Mouse (Mus musculus): ENCODE results near the gene D17Wsu92e. TPM values are rescaled to one million over a fixed set of nuclear protein-coding genes. Genes with fewer than 3 reads are reported as not detected.

D17Wsu92e gene
- total and polyA plus RNA-seq, 3 experiments = 34.9 to 70.8 (median 44.2) TPM

DNA sequence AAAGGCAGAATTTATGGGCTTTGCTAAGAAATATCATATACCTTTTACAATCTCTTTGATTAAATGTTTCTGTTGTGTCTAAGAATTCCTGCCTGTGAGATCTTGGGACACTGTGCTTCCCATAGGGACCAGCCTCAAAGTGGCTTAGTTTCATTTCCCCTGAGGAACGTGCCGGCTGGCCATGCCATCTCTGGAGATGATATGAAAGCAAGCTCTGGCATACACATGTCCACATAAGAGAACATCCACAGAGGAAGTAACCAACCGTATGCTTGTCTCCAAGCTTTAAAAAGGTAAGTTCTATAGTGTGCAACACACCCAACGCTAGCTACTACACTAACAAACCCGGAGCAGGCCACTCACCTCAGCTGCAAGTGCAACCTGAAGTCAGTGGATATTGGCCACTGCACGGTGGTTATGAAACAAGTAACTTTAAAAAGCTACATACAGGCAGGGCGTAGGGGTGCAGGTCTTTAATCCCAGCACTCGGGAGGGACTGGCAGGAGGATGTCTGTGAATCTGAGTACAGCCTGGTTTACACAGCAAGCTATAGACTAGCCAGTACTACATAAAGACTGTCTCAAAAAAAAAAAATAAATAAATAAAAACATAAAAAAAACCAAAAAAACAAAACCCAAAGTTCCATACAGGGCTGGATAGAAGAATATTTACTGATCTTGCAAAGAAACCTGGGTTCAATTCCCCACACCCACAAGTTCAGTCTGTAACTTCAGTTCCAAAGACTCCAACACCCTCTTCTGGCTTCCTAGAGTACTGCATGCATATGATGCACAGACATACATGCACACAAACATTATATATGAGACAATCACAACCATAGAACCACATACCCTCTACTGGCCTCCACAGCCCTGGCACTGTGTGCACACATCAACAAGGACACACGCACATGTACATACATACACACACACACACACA lies 19.5 kb downstream of the D17Wsu92e start:
- peak overlapping the region; percentile 79 for H3K4me2 ChIP-seq (ENCODE audit: insufficient read depth, low read depth, poor library complexity, severe bottlenecking)
- peaks cover 11 to 45% of the 10 kb centered on the region in 2 experiments for H3K4me1 ChIP-seq (ENCODE audit: control insufficient read depth in 1 of 2, insufficient read depth in 2 of 2)
- peak overlapping the region; percentile 24; the same call in 1 of the 2 replicates for H3K27ac ChIP-seq (ENCODE audit: insufficient read depth, low read depth)
- peaks cover 0 to 38% of the 10 kb centered on the region in 2 experiments for H3K36me3 ChIP-seq (replicated peaks in 1 of 2; ENCODE audit: control insufficient read depth in 1 of 2, insufficient read depth in 1 of 2, low read length in 1 of 2)
- H3K79me2 ChIP-seq (replicated peaks; ENCODE audit: control insufficient read depth, extremely low read depth, insufficient read depth, poor library complexity, severe bottlenecking) = peaks cover 48% of the 10 kb centered on the region
- dilution Hi-C loops (cut with MboI; ENCODE audit: extremely low pct_ligation_motif_present, extremely low pct_unique_long_range_greater_than_20kb, low sequenced_read_pairs) (no loop called here), in situ Hi-C loops (cut with MboI; ENCODE audit: low pct_ligation_motif_present, low pct_unique_long_range_greater_than_20kb, low sequenced_read_pairs) (no loop called here)
- no peak overlapping the region for H3K4me3 ChIP-seq (replicated peaks in 1 of 3; ENCODE audit: low read depth in 2 of 3, low read length in 2 of 3, poor library complexity in 1 of 3)
- DNase-seq (ENCODE audit: extremely low read depth) = no peak
- no peak for TF ChIP-seq ELF1 (IDR thresholded peaks at IDR 0.05; ENCODE audit: low read depth, low read length)
- no peak for TF ChIP-seq POLR2AphosphoS2 (IDR thresholded peaks at IDR 0.05; ENCODE audit: low read depth, low read length)
- no peak for TF ChIP-seq TBP (conservative IDR thresholded peaks at IDR 0.05; ENCODE audit: low read depth, low read length)
- no peak for TF ChIP-seq CHD2 (IDR thresholded peaks at IDR 0.05; ENCODE audit: low read length)
- TF ChIP-seq NELFE (IDR thresholded peaks at IDR 0.05; ENCODE audit: low read depth, low read length) = no peak
- TF ChIP-seq BHLHE40 (IDR thresholded peaks at IDR 0.05; ENCODE audit: low read depth, low read length) = peak; percentile 74
- peak in 1 of 2 experiments; percentile 37; a peak in 2 of 4 replicates for TF ChIP-seq CTCF (conservative IDR thresholded peaks at IDR 0.05 in 1 of 2, IDR thresholded peaks at IDR 0.05 in 1 of 2; ENCODE audit: low read depth in 2 of 2, low read length in 2 of 2)
- TF ChIP-seq RAD21 (IDR thresholded peaks at IDR 0.05; ENCODE audit: low read depth, low read length) = peak; percentile 10
- no peaks in the 10 kb centered on the region for H3K27me3 ChIP-seq (replicated peaks)
- no peaks in the 10 kb centered on the region for H3K9me3 ChIP-seq (replicated peaks; ENCODE audit: low read length)
- no peak overlapping the region; the same call in 1 of the 2 replicates for H3K9ac ChIP-seq (ENCODE audit: insufficient read depth, low read depth)

DNA sequence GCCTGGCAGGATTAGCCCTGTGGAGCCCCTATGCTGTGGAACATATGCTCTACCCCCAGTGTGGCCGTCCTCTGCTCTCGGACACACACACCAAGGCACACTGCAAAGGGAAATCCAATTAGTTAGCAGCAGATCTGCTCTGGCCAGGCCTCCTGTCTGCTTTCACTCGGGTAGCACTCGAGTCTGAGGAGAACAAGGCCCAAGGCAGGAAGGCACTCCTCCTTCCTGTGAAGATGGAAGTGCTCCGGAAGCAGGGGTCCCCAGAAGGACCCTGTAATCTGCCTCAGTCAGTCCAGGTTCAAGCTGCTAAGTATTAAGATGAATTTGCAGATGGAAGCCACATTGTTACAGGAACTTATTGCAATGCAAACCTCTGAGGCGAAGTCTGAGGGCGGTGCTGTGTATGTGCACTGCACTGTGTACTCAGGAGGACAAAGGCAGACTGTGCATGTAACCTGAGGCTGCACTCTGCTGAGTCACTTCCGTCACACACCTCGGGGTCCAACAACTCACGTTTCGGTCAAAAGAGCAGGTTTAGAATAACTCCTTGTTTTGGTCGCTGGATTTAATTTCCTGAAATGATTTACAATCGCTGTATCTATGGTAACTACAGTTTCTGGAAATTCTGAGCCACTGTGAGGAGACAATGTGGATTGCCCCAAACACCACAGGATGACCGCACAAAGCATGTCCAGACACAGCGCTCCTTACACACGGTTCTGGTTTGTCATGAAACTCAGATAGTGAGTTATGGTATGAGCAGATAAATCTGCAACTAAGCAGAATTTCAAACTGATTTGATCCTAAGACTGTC lies 20.5 kb downstream of the D17Wsu92e start:
- in situ Hi-C loops (cut with MboI; ENCODE audit: low pct_ligation_motif_present, low pct_unique_long_range_greater_than_20kb, low sequenced_read_pairs) = no loop called here
- Histone ChIP-seq H3K79me2 (replicated peaks; ENCODE audit: control insufficient read depth, extremely low read depth, insufficient read depth, poor library complexity, severe bottlenecking) (peaks cover 47% of the 10 kb centered on the region), H3K4me3 (replicated peaks in 1 of 3; ENCODE audit: low read depth in 2 of 3, low read length in 2 of 3, poor library complexity in 1 of 3) (no peak overlapping the region), H3K36me3 (replicated peaks in 1 of 2; ENCODE audit: control insufficient read depth in 1 of 2, insufficient read depth in 1 of 2, low read length in 1 of 2) (peaks cover 0 to 47% of the 10 kb centered on the region in 2 experiments), H3K9me3 (replicated peaks; ENCODE audit: low read length) (no peaks in the 10 kb centered on the region), H3K27me3 (replicated peaks) (no peaks in the 10 kb centered on the region), H3K27ac (ENCODE audit: insufficient read depth, low read depth) (peak overlapping the region; percentile 72), H3K4me2 (ENCODE audit: insufficient read depth, low read depth, poor library complexity, severe bottlenecking) (peak overlapping the region; percentile 5; the same call in 1 of the 2 replicates), H3K9ac (ENCODE audit: insufficient read depth, low read depth) (no peak overlapping the region; the same call in 1 of the 2 replicates), H3K4me1 (ENCODE audit: control insufficient read depth in 1 of 2, insufficient read depth in 2 of 2) (peaks cover 11 to 45% of the 10 kb centered on the region in 2 experiments)
- dilution Hi-C loops (cut with MboI; ENCODE audit: extremely low pct_ligation_motif_present, extremely low pct_unique_long_range_greater_than_20kb, low sequenced_read_pairs) = no loop called here
- no peak for DNase-seq (ENCODE audit: extremely low read depth)
- TF ChIP-seq GABPA (IDR thresholded peaks at IDR 0.05; ENCODE audit: insufficient replicate concordance, low read depth, low read length) (no peak), CHD1 (IDR thresholded peaks at IDR 0.05; ENCODE audit: low read depth, low read length) (peak; percentile 80; the same call in 1 of the 2 replicates), JUND (conservative IDR thresholded peaks at IDR 0.05; ENCODE audit: low read depth, low read length) (peak; percentile 59), USF1 (IDR thresholded peaks at IDR 0.05; ENCODE audit: low read depth, low read length) (no peak), E2F4 (IDR thresholded peaks at IDR 0.05; ENCODE audit: insufficient replicate concordance, low read depth, low read length) (no peak), POLR2AphosphoS2 (IDR thresholded peaks at IDR 0.05; ENCODE audit: low read depth, low read length) (no peak), MAFK (IDR thresholded peaks at IDR 0.05; ENCODE audit: insufficient replicate concordance, low read length) (peak; percentile 70), ZKSCAN1 (IDR thresholded peaks at IDR 0.05; ENCODE audit: borderline replicate concordance, low read depth, low read length) (no peak), MEF2A (IDR thresholded peaks at IDR 0.05; ENCODE audit: borderline replicate concordance, low read depth, low read length) (0 out of 2 replicates have a peak, but pooled peaks have one; percentile 5), KAT2A (IDR thresholded peaks at IDR 0.05; ENCODE audit: insufficient replicate concordance, low read length) (no peak), NRF1 (IDR thresholded peaks at IDR 0.05; ENCODE audit: low read depth, low read length) (no peak), UBTF (IDR thresholded peaks at IDR 0.05; ENCODE audit: low read depth, low read length) (no peak), ELF1 (IDR thresholded peaks at IDR 0.05; ENCODE audit: low read depth, low read length) (no peak), BHLHE40 (IDR thresholded peaks at IDR 0.05; ENCODE audit: low read depth, low read length) (peak; percentile 92), TBP (conservative IDR thresholded peaks at IDR 0.05; ENCODE audit: low read depth, low read length) (peak; percentile 62; the same call in 1 of the 2 replicates), EP300 (IDR thresholded peaks at IDR 0.05; ENCODE audit: low read length) (peak; percentile 30; the same call in 1 of the 2 replicates), SIN3A (IDR thresholded peaks at IDR 0.05; ENCODE audit: low read length) (no peak), MXI1 (IDR thresholded peaks at IDR 0.05; ENCODE audit: low read depth, low read length) (no peak), HCFC1 (IDR thresholded peaks at IDR 0.05; ENCODE audit: low read depth, low read length) (no peak), PAX5 (IDR thresholded peaks at IDR 0.05; ENCODE audit: low read length) (no peak), CTCF (conservative IDR thresholded peaks at IDR 0.05 in 1 of 2, IDR thresholded peaks at IDR 0.05 in 1 of 2; ENCODE audit: low read depth in 2 of 2, low read length in 2 of 2) (no peak), ETS1 (conservative IDR thresholded peaks at IDR 0.05; ENCODE audit: low read depth, low read length) (peak; percentile 51; the same call in 1 of the 2 replicates), IRF4 (IDR thresholded peaks at IDR 0.05; ENCODE audit: low read depth, low read length) (peak; percentile 14; the same call in 1 of the 2 replicates)

Data from CH12.LX (cell line).